Mouse (Mus musculus) left cerebral cortex, adult 11 months (tissue): Measurements from ENCODE around the gene Ccdc181.
A peak's percentile ranks its signal among the peaks of the same experiment; 100 is the strongest.
"Not testable (repeated sequence)": the region's sequence is repeated elsewhere in the genome, so short reads cannot be mapped to it uniquely, and the experiment has no call there.

ENCODE experiments used
- DNase-seq: peaks from one replicate; pipeline ENCODE4 v3.0.0; 2022; ENCODE audit warnings: low spot score

Gene Ccdc181

DNA sequence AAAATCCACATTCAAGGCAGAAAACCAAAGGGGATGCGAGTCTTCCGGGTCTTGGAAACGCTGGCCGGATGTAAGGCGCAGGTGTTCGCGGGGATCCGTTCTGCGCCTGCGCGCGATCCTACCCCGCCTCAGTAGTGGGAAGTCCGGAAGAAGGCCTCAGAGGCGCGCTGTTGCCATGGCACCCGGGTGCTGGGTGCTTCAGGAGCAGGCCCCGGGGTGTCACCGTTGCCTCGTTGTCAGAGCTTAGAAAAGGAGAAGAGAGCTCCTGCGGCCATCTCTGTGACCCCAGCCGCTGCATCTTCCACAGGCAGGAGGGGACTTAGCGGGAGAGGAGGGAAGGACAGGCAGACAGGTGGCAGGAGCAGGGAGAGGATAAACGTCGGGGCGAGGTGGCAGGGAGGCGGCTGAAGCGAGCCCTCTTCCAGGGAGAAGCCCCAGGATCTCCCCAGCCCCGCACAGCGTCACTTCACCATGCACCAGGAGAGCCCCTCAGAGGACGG lies at the start of gene Ccdc181:
Gene Ccdc181, plus strand, starts transcription at position 131 of the 500 bp plus-strand sequence.
- DNase-seq, result peak; percentile 95

DNA sequence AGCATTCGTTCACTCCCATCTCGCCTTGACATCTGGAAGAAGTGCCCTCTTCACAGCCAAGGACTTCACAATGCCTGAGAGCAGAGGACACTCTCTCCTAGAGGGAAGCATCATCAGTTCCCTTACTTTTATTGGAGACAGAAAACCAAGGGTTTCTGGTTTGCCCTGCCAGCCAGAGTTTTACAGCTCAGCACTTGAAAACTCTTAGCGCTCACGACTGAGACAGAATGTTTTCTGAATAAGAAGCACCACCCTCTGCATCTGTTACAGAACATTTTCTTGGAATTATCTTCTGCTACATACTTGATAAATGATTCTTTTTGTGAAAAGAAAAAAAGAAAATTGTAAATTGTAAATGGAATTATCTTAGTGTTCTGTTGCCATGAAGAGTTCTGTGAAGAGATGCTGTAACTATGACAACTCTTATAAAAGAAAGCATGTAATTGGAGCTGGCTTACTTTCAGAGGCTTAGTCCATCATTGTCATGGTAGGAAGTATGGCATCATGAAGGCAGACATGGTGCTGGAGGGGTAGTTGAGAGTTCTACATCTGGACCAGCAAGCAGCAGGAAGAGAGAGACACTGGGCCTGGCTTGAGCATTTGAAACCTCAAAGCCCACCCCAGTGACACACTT lies 43.3 kb upstream of the Ccdc181 start:
- not testable (repeated sequence) for DNase-seq

DNA sequence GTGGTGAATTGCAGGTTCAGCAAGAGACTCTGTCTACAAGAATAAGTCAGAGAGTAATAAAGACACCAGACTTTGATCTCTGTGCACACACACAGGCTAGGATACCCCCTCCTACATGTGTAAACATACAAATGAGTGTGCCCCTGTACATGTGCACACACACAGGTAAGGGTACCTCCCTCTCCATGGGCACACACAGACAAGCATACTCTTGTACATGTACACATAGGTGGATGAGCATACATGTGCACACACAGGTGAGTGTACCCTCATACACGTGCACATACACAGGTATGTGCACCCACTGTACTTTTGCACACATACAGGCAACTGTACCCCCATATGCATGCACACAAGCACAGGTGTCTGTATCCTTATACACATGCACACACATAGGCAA lies 41.9 kb upstream of the Ccdc181 start:
- DNase-seq, result no peak

DNA sequence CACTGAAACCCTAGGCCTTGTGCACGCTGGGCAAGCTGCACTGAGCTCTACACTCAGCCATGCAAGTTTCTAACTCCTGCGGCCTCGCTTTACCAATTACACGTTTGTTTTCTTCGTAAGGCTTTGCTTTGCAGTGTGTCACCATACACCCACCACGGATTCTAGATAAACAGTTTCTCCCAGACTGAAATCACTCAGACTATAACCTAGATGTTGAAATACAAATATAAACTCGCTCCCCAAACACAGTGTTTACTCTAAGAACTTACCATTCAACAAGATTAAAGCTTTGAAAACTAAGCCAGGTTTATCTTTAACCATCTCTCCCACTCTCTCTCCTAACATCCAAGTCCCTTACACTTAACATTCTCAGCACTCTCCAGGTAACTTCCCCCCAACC lies 40.3 kb upstream of the Ccdc181 start:
- no peak for DNase-seq

DNA sequence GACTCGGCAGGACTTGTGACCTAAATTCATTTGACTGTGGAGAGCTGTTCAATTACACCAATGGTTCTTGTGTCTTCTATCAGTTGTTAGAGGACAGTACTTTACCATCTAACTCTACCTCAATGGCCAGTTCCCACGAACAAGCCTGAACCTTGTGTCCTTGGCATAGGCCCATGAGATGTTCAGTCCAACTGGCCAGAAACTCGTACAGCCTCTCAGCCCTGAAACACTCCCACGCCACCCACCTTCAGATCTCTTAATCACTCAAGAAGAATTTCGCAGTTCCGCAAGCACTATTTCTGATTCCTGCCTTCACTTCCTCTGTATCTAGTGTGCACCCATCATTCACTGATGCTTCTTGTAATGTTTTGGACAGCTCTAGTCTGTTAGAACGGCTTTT lies 39.3 kb upstream of the Ccdc181 start:
- DNase-seq, result no peak

DNA sequence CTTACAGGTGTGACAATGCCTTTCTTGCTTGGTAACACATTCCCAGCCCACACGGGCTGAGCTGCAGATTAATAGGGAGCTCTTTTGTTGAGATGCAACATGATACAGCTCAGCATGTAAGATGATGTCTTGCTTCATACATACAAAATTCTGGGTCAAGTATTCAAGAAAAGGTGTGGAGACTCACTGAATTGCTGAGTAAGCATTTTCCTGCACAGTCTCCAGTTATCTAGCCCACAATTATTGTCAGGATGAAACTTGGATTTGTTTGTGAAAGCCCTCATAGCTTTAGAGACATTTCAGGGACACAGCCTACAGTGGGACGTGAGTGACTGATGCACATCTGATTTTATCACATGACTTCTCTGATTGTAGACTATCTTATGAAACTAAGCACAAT lies 33.9 kb upstream of the Ccdc181 start:
- DNase-seq, result no peak

DNA sequence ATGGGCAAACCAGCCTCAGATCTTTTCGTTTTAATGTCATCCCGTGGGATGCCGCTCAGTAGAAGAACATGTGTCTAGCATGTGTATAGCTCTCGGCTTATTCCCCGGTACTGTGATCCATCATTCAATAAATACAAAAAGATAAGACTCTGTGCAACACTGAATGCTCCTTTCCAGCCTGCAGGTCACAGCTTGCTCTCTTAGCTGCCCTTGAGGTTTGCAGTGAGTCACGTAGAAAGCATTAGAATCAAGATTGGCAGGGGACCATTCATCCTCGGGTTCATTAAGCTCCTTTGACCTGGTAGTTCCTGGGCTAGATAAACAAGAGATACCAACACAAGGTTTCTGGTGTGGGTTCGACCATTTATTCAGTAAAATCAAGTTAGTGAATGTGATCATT lies 32.6 kb upstream of the Ccdc181 start:
- DNase-seq, result no peak

DNA sequence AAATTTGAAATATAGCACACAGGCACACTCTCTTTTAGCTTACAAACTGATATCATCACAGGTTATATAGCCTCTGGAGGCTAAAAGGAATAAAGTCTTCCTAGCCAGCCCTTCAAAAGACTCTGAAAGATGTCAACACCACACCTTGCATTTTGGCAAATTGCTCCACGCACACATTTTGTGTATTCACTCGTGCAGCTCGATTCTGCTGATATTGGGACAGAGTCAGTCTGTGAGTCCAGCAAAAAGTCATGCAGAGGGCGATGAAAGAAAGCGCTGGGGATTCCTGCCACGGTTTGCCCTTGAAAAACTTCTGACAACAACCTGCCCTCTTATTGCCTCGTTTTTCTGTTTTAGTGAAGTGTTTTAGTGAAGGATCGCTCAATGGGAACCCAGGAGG lies 27.9 kb upstream of the Ccdc181 start:
- DNase-seq, result no peak

DNA sequence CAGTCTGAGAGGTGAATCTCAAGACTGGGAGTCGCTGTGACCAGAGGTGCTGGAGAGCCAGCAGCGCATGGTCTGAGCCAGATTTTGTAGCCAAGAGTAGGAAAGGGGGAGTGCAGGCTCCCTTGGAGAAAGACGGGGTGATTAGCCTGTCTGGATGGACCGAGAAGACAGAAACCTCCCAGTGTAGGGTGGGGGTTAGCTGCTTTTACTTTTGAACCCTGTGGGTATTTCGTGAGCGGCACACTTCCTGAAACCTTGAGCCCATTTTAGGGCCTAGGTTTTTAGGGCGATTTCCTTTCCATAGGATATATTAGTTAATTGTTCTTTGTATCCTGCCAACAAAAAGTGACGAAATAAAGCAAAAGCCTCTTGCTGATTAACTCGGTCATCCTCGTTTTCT lies 27.4 kb upstream of the Ccdc181 start:
- DNase-seq, result no peak

DNA sequence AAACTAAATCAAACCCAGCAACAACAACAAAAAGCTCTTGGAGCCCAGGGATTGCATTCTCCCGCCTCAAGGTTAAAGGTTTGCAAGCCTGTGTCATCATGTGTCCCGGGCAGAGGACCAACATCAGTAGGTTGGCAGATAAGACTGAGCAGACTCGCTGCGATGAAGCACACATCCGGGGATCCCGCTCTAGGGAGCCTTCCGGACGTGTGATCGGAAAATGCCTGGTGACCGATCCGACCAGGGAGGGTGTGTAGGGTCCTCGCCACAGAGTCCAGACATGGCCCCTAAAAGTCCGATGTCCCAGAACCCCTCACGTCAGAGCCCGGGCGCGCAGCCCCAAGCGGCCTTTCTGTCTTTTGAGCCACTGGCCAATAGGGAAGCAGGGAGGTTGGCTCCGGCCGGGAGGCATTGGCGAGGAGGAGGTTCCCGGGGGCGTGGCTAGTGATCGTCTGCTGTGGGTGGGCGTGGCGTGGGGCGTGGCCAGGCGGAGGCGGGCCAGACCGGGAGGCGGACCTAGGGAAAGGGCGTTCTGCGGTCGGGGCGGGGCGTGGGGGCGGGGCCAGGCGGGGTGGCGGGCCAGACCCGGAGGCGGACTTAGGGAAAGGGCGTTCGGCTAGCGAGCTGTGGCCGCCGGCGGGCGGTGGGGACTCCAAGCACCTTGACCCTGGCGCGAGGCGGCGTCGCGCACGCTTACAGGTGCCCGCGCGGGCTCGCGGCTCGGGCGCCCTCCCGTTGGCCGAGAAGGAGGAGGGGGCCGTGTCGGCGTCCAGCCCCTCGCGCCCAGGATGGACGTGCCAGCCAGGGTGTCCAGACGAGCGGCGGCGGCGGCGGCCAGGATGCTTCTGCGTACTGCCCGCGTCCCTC lies 26.7 kb upstream of the Ccdc181 start, which contains the start of gene Slc19a2:
Gene Slc19a2, plus strand, starts transcription at position 582 of the 867 bp plus-strand sequence.
- peak; percentile 95 for DNase-seq

DNA sequence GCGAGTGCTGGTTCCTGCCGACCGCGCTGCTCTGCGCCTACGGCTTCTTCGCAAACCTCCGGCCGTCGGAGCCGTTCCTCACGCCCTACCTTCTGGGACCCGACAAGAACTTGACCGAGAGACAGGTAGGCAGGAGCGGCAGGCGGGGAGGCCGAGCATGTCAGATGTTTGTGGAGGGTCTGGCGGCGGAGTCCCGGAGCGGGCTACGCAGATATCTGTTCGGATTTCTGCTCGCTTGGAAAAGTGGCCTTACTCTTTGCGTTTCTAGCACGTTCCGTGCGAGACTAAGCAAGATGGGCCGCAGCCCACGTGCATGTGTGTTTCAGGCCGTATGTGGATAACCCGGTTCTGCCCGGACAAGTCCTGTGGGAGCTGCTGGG lies 26.1 kb upstream of the Ccdc181 start:
- DNase-seq, result no peak

DNA sequence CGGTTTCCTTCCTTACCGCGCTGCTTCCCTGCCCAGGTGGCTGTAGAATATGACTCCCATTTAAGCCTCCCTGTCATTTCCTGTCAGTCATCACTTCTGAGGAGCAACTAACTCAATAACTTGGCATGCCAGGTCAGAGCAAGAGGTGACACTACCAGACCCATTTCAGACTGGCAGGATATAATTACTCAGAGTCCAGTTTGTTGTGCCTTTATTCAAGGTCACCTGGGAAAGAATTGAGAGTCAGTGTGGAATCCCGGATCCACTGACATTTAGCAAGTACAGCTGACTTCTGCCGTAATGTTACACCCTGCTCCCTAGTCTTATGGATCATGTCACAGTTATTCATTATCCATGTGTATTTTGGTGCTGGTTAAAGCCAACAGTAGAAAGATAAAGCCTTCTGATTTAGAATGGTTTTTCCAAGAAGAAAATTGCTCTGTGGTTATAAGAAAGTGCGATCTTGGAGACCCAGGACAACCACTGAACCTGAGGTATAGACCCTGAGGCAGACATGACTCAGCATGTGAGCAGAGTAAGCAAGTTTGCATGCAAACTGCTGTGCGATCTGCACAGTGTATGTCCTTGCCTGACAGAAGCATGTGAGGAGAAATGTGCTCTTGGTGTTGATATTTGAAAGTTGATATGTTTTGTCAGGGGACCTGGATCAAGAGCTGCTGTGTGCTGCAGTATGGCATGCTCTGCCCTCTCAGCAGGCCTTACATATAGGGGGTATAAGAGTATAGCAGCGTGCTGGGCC lies 24.8 kb upstream of the Ccdc181 start:
- DNase-seq, result no peak

DNA sequence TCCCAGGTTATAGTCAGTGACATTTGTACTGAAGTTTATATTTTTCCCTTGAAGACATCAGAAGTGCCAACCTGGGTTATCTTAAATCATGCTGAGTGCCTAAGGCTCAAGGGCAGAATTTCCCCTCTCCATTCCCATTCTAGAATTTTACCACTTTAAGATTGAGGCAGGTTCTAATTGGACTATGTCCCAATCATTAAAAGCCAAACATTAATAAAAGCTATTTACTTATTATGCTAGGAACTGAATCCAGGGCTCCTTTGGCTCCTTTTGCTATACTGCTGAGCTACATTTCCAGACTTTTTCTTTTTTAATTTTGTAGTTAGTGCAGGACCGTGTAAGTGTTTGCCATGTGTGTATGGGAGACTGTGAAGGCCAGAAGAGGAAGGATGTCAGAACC lies 23.9 kb upstream of the Ccdc181 start:
- DNase-seq, result no peak

DNA sequence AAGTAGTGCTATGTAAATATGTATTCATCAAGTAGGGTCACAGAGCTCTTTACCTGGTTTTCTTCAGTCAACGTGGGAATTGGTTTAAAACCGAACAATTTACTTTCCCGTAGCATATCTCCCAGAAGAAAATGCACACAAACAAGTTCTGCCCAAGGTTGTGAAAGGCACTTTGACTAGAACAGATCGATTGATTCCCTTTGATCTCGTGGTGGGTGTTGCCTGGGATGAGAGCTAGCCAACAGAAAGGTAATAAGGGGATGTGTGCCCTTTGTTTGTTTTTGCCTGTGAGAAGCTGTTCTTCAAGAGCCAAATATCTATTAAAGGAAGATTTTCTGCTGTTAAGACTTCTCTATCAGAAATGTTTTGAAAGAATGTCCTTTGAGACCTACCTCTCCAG lies 22.8 kb upstream of the Ccdc181 start:
- DNase-seq, result no peak

DNA sequence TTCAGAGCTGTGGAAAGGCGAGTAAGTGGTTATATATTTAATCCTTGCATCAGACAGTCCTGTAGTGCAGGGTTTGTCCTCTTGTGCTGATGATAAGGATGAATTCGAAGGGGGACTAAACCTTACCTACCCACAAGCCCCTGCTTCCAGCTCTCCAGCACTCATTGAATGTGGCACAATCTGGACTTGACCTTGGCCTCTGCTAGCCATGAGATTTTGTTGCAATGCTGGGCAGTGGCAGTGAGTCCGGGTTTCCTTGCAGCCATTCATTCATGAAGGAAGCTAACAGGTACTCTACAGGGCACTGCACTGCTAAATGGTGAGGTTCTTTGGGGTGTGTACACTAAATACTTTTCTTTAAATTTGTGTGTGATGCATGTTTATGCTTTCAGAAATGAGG lies 20.5 kb upstream of the Ccdc181 start:
- DNase-seq, result no peak

DNA sequence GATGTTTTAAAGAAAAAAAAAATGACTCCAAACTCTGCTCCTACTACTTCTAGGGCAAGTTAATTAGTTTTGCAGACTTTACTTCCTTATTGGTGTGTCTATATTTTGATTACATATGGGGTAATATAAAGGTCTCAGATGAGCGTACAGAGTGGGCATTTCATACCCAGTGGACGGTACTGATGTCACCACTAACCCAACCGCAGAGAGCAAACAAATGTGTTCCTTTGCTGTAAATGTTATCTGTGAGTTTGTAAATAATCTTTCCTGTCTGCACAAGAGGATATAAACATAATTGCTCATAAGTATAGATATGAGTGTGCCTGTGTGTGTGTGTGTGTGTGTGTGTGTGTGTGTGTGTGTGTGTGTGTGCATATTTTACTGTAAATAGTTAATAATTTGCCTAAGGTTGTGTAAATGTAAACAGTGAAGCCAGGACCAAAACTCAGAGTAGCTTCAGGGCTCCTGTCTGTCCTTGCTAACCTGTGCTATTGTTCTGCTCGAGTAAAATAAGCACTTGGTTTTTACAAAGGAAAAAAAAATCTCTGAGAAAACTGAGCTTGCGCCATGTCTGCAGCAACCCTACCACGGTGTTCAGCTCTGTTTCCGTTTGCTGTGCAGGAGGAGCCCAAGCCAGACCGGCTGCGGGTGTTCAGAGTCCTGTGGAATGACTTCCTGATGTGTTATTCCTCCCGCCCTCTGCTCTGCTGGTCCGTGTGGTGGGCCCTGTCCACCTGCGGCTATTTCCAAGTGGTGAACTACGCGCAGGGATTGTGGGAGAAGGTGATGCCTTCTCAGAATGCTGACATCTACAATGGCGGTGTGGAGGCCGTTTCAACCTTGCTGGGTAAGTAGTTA lies 15.0 kb upstream of the Ccdc181 start:
- no peak for DNase-seq

DNA sequence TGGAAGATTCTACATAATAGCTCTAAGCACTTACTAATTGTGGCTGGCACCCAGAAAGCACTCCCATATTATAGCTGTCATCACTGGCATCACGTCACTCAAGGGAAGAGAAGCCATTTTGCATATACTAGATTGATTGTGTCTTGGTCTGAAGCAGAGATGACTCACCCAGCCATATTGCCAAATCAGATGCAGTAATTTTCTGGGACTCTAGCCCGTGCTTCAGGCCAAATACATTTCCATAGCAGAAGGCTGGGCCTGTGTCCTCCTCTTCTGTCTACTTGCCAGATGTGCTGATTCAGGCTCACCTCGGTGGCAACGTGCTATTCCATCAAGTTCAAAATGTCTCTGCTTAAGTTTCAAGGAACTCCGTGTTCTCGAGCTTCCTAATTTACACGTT lies 13.8 kb upstream of the Ccdc181 start:
- DNase-seq, result no peak

DNA sequence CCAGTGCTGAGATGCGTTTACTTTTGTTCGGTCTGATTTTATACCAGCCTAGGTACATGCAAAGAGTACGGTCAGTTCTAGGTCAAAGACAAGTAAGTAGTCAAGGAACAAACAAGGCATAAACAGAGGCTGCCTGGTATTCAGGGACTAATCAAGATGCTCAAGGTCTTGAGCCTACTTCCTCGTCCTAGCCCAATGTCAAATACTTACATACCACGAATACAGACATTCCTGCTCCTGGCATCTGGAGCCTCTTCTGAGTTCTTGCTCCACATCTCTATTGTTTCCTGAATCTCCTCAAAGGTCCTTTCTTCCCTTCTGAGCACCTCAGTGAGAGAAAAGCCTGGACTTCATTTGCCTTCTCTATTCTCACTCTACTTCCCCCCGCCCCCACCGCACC lies 4.4 kb upstream of the Ccdc181 start:
- DNase-seq, result no peak

DNA sequence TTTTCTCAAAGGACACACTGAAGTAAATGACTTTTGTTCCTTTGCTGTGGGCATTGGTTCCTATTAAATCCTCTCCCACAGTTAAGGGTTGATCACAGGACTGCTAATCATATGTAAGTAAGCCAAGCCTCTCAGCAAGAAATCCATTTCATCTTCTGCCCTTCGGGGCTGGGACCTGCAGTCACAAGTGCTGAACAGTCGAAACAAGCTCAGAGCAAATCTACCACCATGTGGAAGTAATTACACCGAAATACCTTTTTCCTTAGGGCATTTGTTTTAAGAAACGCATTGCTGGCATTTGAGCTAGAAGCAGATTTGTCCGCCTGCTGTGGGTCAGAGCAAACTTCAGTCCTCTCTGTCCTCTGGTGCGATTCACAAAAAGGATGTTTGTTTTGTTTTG lies 1.7 kb upstream of the Ccdc181 start:
- DNase-seq, result no peak

DNA sequence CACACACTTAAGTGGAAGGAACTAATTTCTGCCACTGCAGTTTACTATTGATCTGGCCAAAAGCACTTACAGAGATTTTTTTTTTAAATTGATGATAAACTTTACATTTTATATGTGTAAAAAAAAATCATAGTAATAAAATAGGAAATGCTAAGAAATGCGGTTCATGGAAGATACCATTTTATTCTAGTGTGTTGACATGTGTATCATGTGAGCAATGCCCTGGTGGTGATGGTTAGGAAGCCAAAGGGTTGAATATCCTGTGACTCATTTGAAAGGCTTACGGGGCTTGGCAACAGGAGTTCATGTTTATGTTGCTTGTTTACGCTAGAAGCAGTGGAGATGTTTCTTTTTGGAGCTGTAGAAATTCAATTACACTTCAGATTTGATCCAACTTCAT lies 1.2 kb downstream of the Ccdc181 start:
- no peak for DNase-seq

DNA sequence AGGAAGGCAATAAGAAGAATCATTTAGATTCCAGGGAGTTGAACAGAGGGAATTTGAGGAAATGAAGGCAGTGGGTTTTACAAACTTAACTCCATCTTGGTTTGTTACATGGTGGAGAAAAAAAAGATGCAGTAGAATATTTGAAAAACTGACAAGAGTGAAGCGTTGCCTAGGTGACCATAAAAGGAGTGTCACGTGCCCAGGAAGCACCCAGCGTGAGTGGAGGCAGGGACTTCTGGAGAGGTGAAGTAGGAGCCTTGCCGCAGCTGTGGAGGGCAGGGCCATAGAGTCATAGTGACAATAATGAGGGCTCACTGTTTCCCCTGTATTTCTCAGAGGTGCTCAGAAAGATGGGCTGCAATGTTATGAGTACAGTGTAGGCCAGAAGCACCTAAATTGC lies 3.9 kb downstream of the Ccdc181 start:
- DNase-seq, result no peak

DNA sequence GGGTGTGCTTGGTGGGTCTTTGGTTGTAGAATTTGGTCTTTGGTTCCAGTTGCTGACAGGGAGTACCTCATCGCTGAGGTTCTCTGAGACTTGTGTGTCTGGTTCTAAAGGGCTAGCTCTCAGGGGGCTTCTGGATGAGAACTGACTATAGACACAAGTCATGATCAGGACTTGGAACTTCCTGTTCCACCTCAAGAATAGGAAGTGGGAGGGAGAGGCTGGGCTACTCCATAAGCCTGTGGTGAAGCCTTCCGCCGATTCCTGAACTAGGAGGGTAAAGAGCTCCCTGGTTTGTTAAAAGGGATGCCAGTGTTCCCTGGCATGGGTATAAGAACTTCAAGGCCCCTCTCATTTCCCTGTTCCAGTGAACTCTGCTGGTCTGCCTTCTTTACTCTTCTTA lies 8.6 kb downstream of the Ccdc181 start:
- no peak for DNase-seq
